In the genomic region with DNA sequence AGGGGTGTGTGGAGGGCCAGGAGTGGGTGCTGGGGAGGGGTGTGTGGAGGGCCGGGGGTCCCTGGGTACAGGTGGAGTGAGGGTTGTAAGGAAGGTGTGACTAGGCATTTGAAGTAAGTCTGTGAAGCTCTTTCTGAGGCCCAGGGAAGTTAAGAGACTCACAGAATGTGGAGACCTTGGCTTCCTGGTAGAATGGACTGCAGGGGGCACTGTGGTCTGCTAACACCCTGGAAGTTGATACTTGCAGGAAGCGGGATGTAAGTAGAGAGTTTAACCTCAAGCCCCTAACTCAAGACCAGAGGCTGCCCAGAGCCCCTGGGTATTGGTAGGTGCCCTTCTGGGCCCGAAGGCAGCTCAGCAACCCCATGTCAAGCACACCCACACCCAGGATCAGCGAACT, we compare ENCODE assay signal across 10 mouse cellular contexts. TPM values are rescaled to one million over a fixed set of nuclear protein-coding genes. Genes with fewer than 3 reads are reported as not detected.
DNase-seq lines count a peak whose midpoint lies in the region; ATAC-seq and TF ChIP-seq lines count a peak whose summit lies in the region.
"Had no signal": no experiment of that assay in that cellular context is flagged by ENCODE, and none has a peak within 500 bp of the region (broad histone marks: within the 10 kb centered on the region; RNA-seq: fewer than 3 reads in every experiment).

No protein-coding gene starts in this region.

- peaks cover 76% of the 10 kb centered on the region for H3K27me3 ChIP-seq in hindbrain, embryonic 10.5 days (ENCODE audit: insufficient read depth, poor library complexity, severe bottlenecking)
- peaks cover 8% of the 10 kb centered on the region for H3K27me3 ChIP-seq in hindbrain, embryonic 16.5 days (replicated peaks; ENCODE audit: control insufficient read depth, insufficient read depth, low read length)
- no peaks in the 10 kb centered on the region for H3K27me3 ChIP-seq in CH12.LX (replicated peaks)

- peak; percentile 80 for TF ChIP-seq RAD21 in CH12.LX (IDR thresholded peaks at IDR 0.05; ENCODE audit: low read depth, low read length)

- in situ Hi-C loops in CH12.LX (cut with MboI; ENCODE audit: low pct_ligation_motif_present, low pct_unique_long_range_greater_than_20kb, low sequenced_read_pairs): no loop called here

- TF ChIP-seq POLR2A in CH12.LX (IDR thresholded peaks at IDR 0.05; ENCODE audit: low read depth, low read length): no peak

- no peak for TF ChIP-seq EP300 in CH12.LX (IDR thresholded peaks at IDR 0.05; ENCODE audit: low read length)

- DNase-seq in hindbrain, embryonic 10.5 days (ENCODE audit: low spot score): peak; percentile 70
- peak; percentile 81 for DNase-seq in CH12.LX (ENCODE audit: extremely low read depth)
- DNase-seq in brain, adult 2 months (ENCODE audit: low read depth, low spot score): peak; percentile 70
- peak; percentile 59 for DNase-seq in gastrocnemius, postnatal 14 days
- peak; percentile 14 for DNase-seq in layer of hippocampus, adult 9-11 months
- peak; percentile 48 to 49 for DNase-seq in thymus, postnatal 36 days

- no peak for ATAC-seq in hindbrain, embryonic 16.5 days
- 0 out of 2 replicates have a peak, but pooled peaks have one; percentile 21 for ATAC-seq in megakaryocyte-erythroid progenitor cell, adult 5-6 weeks (replicated peaks; ENCODE audit: low FRiP score, low TSS enrichment, poor library complexity, severe bottlenecking)

- H3K4me1 ChIP-seq in hindbrain, embryonic 10.5 days (replicated peaks): peaks cover 24% of the 10 kb centered on the region
- H3K4me1 ChIP-seq in hindbrain, embryonic 16.5 days (ENCODE audit: control insufficient read depth, insufficient read depth, low read depth, low read length): peaks cover 17% of the 10 kb centered on the region
- H3K4me1 ChIP-seq in CH12.LX (ENCODE audit: control insufficient read depth in 1 of 2, insufficient read depth in 2 of 2): peaks cover 3 to 37% of the 10 kb centered on the region in 2 experiments; a peak in 3 of 4 replicates

- no peaks in the 10 kb centered on the region for H3K36me3 ChIP-seq in hindbrain, embryonic 10.5 days
- H3K36me3 ChIP-seq in hindbrain, embryonic 16.5 days (ENCODE audit: control insufficient read depth, insufficient read depth, low read length): no peaks in the 10 kb centered on the region
- no peaks in the 10 kb centered on the region for H3K36me3 ChIP-seq in CH12.LX (replicated peaks in 1 of 2; ENCODE audit: control insufficient read depth in 1 of 2, insufficient read depth in 1 of 2, low read length in 1 of 2)
- H3K36me3 ChIP-seq: embryonic facial prominence, embryonic 13.5 days had no signal

- no peak overlapping the region for H3K4me3 ChIP-seq in hindbrain, embryonic 10.5 days
- H3K4me3 ChIP-seq in hindbrain, embryonic 16.5 days (ENCODE audit: low read length): no peak overlapping the region
- no peak overlapping the region for H3K4me3 ChIP-seq in CH12.LX (replicated peaks in 1 of 3; ENCODE audit: low read depth in 2 of 3, low read length in 2 of 3, poor library complexity in 1 of 3)
- H3K4me3 ChIP-seq: embryonic facial prominence, embryonic 13.5 days had no signal

- WGBS in hindbrain, embryonic 10.5 days: 36% methylated on average over 4 of the region's 4 CpGs
- 41% methylated on average over 4 of the region's 4 CpGs for WGBS in hindbrain, embryonic 16.5 days

- no peaks in the 10 kb centered on the region for H3K9me3 ChIP-seq in hindbrain, embryonic 10.5 days
- no peaks in the 10 kb centered on the region for H3K9me3 ChIP-seq in hindbrain, embryonic 16.5 days (ENCODE audit: control insufficient read depth, low read length)
- H3K9me3 ChIP-seq in CH12.LX (replicated peaks; ENCODE audit: low read length): no peaks in the 10 kb centered on the region
- H3K9me3 ChIP-seq: embryonic facial prominence, embryonic 13.5 days; megakaryocyte, embryonic 14.5 days had no signal

- dilution Hi-C loops in CH12.LX (cut with MboI; ENCODE audit: extremely low pct_ligation_motif_present, extremely low pct_unique_long_range_greater_than_20kb, low sequenced_read_pairs): no loop called here

- no peak overlapping the region for H3K27ac ChIP-seq in hindbrain, embryonic 10.5 days
- no peak overlapping the region for H3K27ac ChIP-seq in hindbrain, embryonic 16.5 days (ENCODE audit: low read depth, low read length)
- H3K27ac ChIP-seq in CH12.LX (ENCODE audit: insufficient read depth, low read depth): no peak overlapping the region
- H3K27ac ChIP-seq: embryonic facial prominence, embryonic 13.5 days had no signal

- H3K4me2 ChIP-seq in hindbrain, embryonic 16.5 days (ENCODE audit: low read length): no peak overlapping the region
- H3K4me2 ChIP-seq in CH12.LX (ENCODE audit: insufficient read depth, low read depth, poor library complexity, severe bottlenecking): no peak overlapping the region

- no peak overlapping the region; the same call in 1 of the 2 replicates for H3K9ac ChIP-seq in hindbrain, embryonic 16.5 days (ENCODE audit: low read depth, low read length)
- peak overlapping the region; percentile 4; the same call in 1 of the 2 replicates for H3K9ac ChIP-seq in CH12.LX (ENCODE audit: insufficient read depth, low read depth)

- no peaks in the 10 kb centered on the region for H3K79me2 ChIP-seq in CH12.LX (replicated peaks; ENCODE audit: control insufficient read depth, extremely low read depth, insufficient read depth, poor library complexity, severe bottlenecking)

- intact Hi-C loops in gastrocnemius, postnatal 14 days (cut with DNase I; ENCODE audit: low total_unique reads): loop anchor here (5.0 kb wide), 1 partner anchor 221 kb away; no protein-coding TSS in a partner anchor

- TF ChIP-seq CTCF in CH12.LX (conservative IDR thresholded peaks at IDR 0.05 in 1 of 2, IDR thresholded peaks at IDR 0.05 in 1 of 2; ENCODE audit: low read depth in 2 of 2, low read length in 2 of 2): peak; percentile 27 to 87; a peak in 3 of 4 replicates

TF ChIP-seq in CH12.LX, 34 proteins besides CTCF, POLR2A, EP300 and RAD21 (continues in another document):
- peak; percentile 82 for TF ChIP-seq SMC3 (IDR thresholded peaks at IDR 0.05; ENCODE audit: low read depth, low read length)
- no peak for TF ChIP-seq ETS1 (conservative IDR thresholded peaks at IDR 0.05; ENCODE audit: low read depth, low read length)
- TF ChIP-seq CHD1 (IDR thresholded peaks at IDR 0.05; ENCODE audit: low read depth, low read length): no peak
- TF ChIP-seq E2F4 (IDR thresholded peaks at IDR 0.05; ENCODE audit: insufficient replicate concordance, low read depth, low read length): no peak
- peak; percentile 35; the same call in 1 of the 2 replicates for TF ChIP-seq NELFE (IDR thresholded peaks at IDR 0.05; ENCODE audit: low read depth, low read length)
- peak; percentile 77 for TF ChIP-seq ELF1 (IDR thresholded peaks at IDR 0.05; ENCODE audit: low read depth, low read length)
- TF ChIP-seq ZNF384 (IDR thresholded peaks at IDR 0.05; ENCODE audit: low read depth, low read length): no peak
- TF ChIP-seq GABPA (IDR thresholded peaks at IDR 0.05; ENCODE audit: insufficient replicate concordance, low read depth, low read length): no peak
- no peak for TF ChIP-seq MEF2A (IDR thresholded peaks at IDR 0.05; ENCODE audit: borderline replicate concordance, low read depth, low read length)
- TF ChIP-seq ZKSCAN1 (IDR thresholded peaks at IDR 0.05; ENCODE audit: borderline replicate concordance, low read depth, low read length): no peak
- TF ChIP-seq TCF12 (IDR thresholded peaks at IDR 0.05; ENCODE audit: low read depth, low read length): no peak
- no peak for TF ChIP-seq USF1 (IDR thresholded peaks at IDR 0.05; ENCODE audit: low read depth, low read length)
- no peak for TF ChIP-seq POLR2AphosphoS2 (IDR thresholded peaks at IDR 0.05; ENCODE audit: low read depth, low read length)
- no peak for TF ChIP-seq MAX (IDR thresholded peaks at IDR 0.05; ENCODE audit: low read length)
- TF ChIP-seq JUND (conservative IDR thresholded peaks at IDR 0.05; ENCODE audit: low read depth, low read length): no peak
- TF ChIP-seq BHLHE40 (IDR thresholded peaks at IDR 0.05; ENCODE audit: low read depth, low read length): no peak
- TF ChIP-seq MYC (IDR thresholded peaks at IDR 0.05; ENCODE audit: low read depth, low read length): no peak
- TF ChIP-seq CHD2 (IDR thresholded peaks at IDR 0.05; ENCODE audit: low read length): no peak
- peak; percentile 16; the same call in 1 of the 2 replicates for TF ChIP-seq IRF4 (IDR thresholded peaks at IDR 0.05; ENCODE audit: low read depth, low read length)
- no peak for TF ChIP-seq UBTF (IDR thresholded peaks at IDR 0.05; ENCODE audit: low read depth, low read length)
- TF ChIP-seq USF2 (conservative IDR thresholded peaks at IDR 0.05; ENCODE audit: low read depth, low read length): no peak
- TF ChIP-seq ZMIZ1 (IDR thresholded peaks at IDR 0.05; ENCODE audit: low read depth, low read length): no peak
- no peak for TF ChIP-seq TBP (conservative IDR thresholded peaks at IDR 0.05; ENCODE audit: low read depth, low read length)
- TF ChIP-seq JUN (IDR thresholded peaks at IDR 0.05; ENCODE audit: insufficient read depth, low read depth, low read length): no peak
- TF ChIP-seq PAX5 (IDR thresholded peaks at IDR 0.05; ENCODE audit: low read length): no peak
- no peak; the same call in 1 of the 2 replicates for TF ChIP-seq SIN3A (IDR thresholded peaks at IDR 0.05; ENCODE audit: low read length)

RNA-seq across cellular contexts. Expression of a gene that starts 56.2 kb away (rescaled TPM):
- 0.73 and 1.7 TPM in 2 replicates for polyA plus RNA-seq in hindbrain, embryonic 10.5 days (2016; fragmentation: Nextera tagmentation; extraction: Ambion mirVana)
- polyA plus RNA-seq in hindbrain, embryonic 16.5 days (2015; fragmentation: Nextera tagmentation; extraction: Ambion mirVana): 2.9 and 3.3 TPM in 2 replicates
- 0.55 and 0.84 TPM in 2 replicates for total RNA-seq in CH12.LX (2012; rRNA removed)
- 0.58 and 1.1 TPM in 2 replicates for total RNA-seq in CH12.LX (2014; rRNA removed)
- polyA plus RNA-seq in CH12.LX (2012; ENCODE audit: insufficient read length, low read depth): 4.9 and 5.3 TPM in 2 replicates
- not detected for total RNA-seq in gastrocnemius, postnatal 14 days (2021)
- 1.2 TPM in 1 of 2 replicates, not detected in the other for total RNA-seq in megakaryocyte-erythroid progenitor cell, adult 5-6 weeks (2014; fragmentation: Nextera tagmentation)
- total RNA-seq in megakaryocyte-erythroid progenitor cell, adult 5-6 weeks (2017): not detected in 2 replicates

RNA-seq across cellular contexts. Expression of a gene that starts 56.7 kb away (rescaled TPM):
- 4.4 TPM in 2 replicates for polyA plus RNA-seq in hindbrain, embryonic 10.5 days (2016; fragmentation: Nextera tagmentation; extraction: Ambion mirVana)
- polyA plus RNA-seq in hindbrain, embryonic 16.5 days (2015; fragmentation: Nextera tagmentation; extraction: Ambion mirVana): 3.2 and 3.4 TPM in 2 replicates
- 6.0 and 13.1 TPM in 2 replicates for total RNA-seq in CH12.LX (2012; rRNA removed)
- 8.0 and 9.2 TPM in 2 replicates for total RNA-seq in CH12.LX (2014; rRNA removed)
- 7.4 and 9.8 TPM in 2 replicates for polyA plus RNA-seq in CH12.LX (2012; ENCODE audit: insufficient read length, low read depth)
- not detected for total RNA-seq in gastrocnemius, postnatal 14 days (2021)
- total RNA-seq in megakaryocyte-erythroid progenitor cell, adult 5-6 weeks (2014; fragmentation: Nextera tagmentation): 2.7 TPM in 1 of 2 replicates, not detected in the other
- total RNA-seq in megakaryocyte-erythroid progenitor cell, adult 5-6 weeks (2017): not detected in 2 replicates

Comparison
In these comparisons a context has a peak if more than half of its experiments do, and no peak if none do; other contexts are left out.
1. DNase-seq: peak in every context shown above with its lines; median percentile 81 in CH12.LX; 70 in hindbrain, embryonic 10.5 days; 70 in brain, adult 2 months; 59 in gastrocnemius, postnatal 14 days; 48 in thymus, postnatal 36 days; 14 in layer of hippocampus, adult 9-11 months.